Mouse (Mus musculus): ENCODE measurements around the gene Olig2.

Gene Olig2

GRCm38 (mm10) chr16:91270982-91271549, 45.8 kb downstream of the Olig2 start:
- no peak for DNase-seq

GRCm38 (mm10) chr16:91271634-91272033, 46.4 kb downstream of the Olig2 start:
- no peak for DNase-seq

Measured in lung, postnatal 4 days (tissue).